Mouse (Mus musculus): ENCODE measurements around the gene Gm10959.

DNA sequence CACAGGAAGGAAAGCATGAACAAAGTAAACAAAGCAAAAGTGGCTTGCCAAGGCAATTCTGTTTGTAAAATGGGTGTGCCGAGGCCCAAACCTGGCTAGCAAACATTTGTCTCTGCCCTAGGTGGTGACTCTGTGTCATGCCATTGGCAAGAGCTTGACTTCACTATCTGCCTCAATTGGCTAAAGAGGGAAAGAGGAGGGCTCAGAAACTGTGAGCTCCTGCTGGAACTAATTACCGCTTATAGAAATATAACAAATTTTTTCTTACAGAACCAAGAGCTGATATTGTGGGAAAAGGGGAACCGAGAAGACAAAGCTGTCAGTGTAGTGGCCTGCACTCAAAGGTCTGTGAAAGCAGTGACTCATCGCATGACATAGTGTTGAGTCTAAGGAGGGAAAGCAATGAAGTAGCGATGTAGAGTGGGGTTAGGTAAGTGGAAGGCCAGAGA, 30.8 kb downstream of the Gm10959 start:
- TF ChIP-seq RCOR1 (IDR thresholded peaks at IDR 0.05; ENCODE audit: low read depth, low read length) (no peak), TAL1 (IDR thresholded peaks at IDR 0.05; ENCODE audit: low read length) (no peak), POLR2A (IDR thresholded peaks at IDR 0.05; ENCODE audit: control insufficient read depth in 1 of 2, insufficient read depth in 1 of 2, low read depth in 1 of 2, low read length in 2 of 2, poor library complexity in 1 of 2) (no peak), CTCF (IDR thresholded peaks at IDR 0.05 in 2 of 3, conservative IDR thresholded peaks at IDR 0.05 in 1 of 3; ENCODE audit: control insufficient read depth in 1 of 3, insufficient read depth in 1 of 3, low read depth in 2 of 3, low read length in 3 of 3, poor library complexity in 1 of 3, severe bottlenecking in 1 of 3) (no peak), HCFC1 (IDR thresholded peaks at IDR 0.05; ENCODE audit: low read depth, low read length) (no peak), MYC (IDR thresholded peaks at IDR 0.05; ENCODE audit: low read depth, low read length) (no peak), GATA1 (IDR thresholded peaks at IDR 0.05; ENCODE audit: low read depth, low read length) (no peak), MYB (IDR thresholded peaks at IDR 0.05; ENCODE audit: low read depth, low read length) (no peak), USF2 (IDR thresholded peaks at IDR 0.05; ENCODE audit: borderline replicate concordance in 1 of 2, insufficient read depth in 1 of 2, low read depth in 1 of 2, low read length in 2 of 2) (no peak)
